Mouse (Mus musculus): ENCODE measurements around the gene Arrb2.
"Not testable (repeated sequence)": the region's sequence is repeated elsewhere in the genome, so short reads cannot be mapped to it uniquely, and the experiment has no call there.

Gene Arrb2

GRCm38 (mm10) chr11:70444667-70445066, 12.2 kb downstream of the Arrb2 start:
- DNase-seq (ENCODE audit: low spot score in 2 of 2), result no peak

GRCm38 (mm10) chr11:70446756-70447155, 14.3 kb downstream of the Arrb2 start:
- DNase-seq (ENCODE audit: low spot score in 2 of 2), result no peak

- DNase-seq (ENCODE audit: low spot score in 2 of 2), result no peak
These were observed 14.9 kb downstream of the Arrb2 start for GRCm38 (mm10) chr11:70447373-70447772.

GRCm38 (mm10) chr11:70450926-70451325, 18.5 kb downstream of the Arrb2 start:
- no peak for DNase-seq (ENCODE audit: low spot score in 2 of 2)

GRCm38 (mm10) chr11:70451797-70452498, 19.5 kb downstream of the Arrb2 start, which contains the start of gene Med11:
TSS of gene Med11 (plus strand) at chr11:70451919.
- DNase-seq (ENCODE audit: low spot score in 2 of 2), result peak; percentile 88 to 92

- DNase-seq (ENCODE audit: low spot score in 2 of 2), result no peak
These were observed 21.0 kb downstream of the Arrb2 start for GRCm38 (mm10) chr11:70453261-70454044.

GRCm38 (mm10) chr11:70458688-70459600, 26.5 kb downstream of the Arrb2 start, which contains the start of gene Zmynd15:
TSS of gene Zmynd15 (plus strand) at chr11:70459433.
- no peak for DNase-seq (ENCODE audit: low spot score in 2 of 2)

GRCm38 (mm10) chr11:70459601-70460101, 27.2 kb downstream of the Arrb2 start, which contains the start of gene Cxcl16:
TSS of gene Cxcl16 (minus strand) at chr11:70459984.
- DNase-seq (ENCODE audit: low spot score in 2 of 2), result no peak

- no peak for DNase-seq (ENCODE audit: low spot score in 2 of 2)
These were observed 31.5 kb downstream of the Arrb2 start for GRCm38 (mm10) chr11:70463970-70464369.

GRCm38 (mm10) chr11:70465211-70465610, 32.8 kb downstream of the Arrb2 start:
- no peak for DNase-seq (ENCODE audit: low spot score in 2 of 2)

GRCm38 (mm10) chr11:70465824-70466223, 33.4 kb downstream of the Arrb2 start:
- DNase-seq (ENCODE audit: low spot score in 2 of 2), result no peak

GRCm38 (mm10) chr11:70467902-70468619, 35.6 kb downstream of the Arrb2 start:
- DNase-seq (ENCODE audit: low spot score in 2 of 2), result no peak

- DNase-seq (ENCODE audit: low spot score in 2 of 2), result no peak
These were observed 37.3 kb downstream of the Arrb2 start for GRCm38 (mm10) chr11:70469764-70470163.

- no peak for DNase-seq (ENCODE audit: low spot score in 2 of 2)
These were observed 40.3 kb downstream of the Arrb2 start for GRCm38 (mm10) chr11:70472716-70473115.

- DNase-seq (ENCODE audit: low spot score in 2 of 2), result not testable (repeated sequence)
These were observed 40.9 kb downstream of the Arrb2 start for GRCm38 (mm10) chr11:70473291-70473690.

- DNase-seq (ENCODE audit: low spot score in 2 of 2), result no peak
These were observed 42.6 kb downstream of the Arrb2 start for GRCm38 (mm10) chr11:70474872-70475534.

GRCm38 (mm10) chr11:70485498-70485897, 53.1 kb downstream of the Arrb2 start:
- no peak for DNase-seq (ENCODE audit: low spot score in 2 of 2)

GRCm38 (mm10) chr11:70487816-70488215, 55.4 kb downstream of the Arrb2 start:
- no peak for DNase-seq (ENCODE audit: low spot score in 2 of 2)

GRCm38 (mm10) chr11:70489138-70489537, 56.7 kb downstream of the Arrb2 start:
- no peak for DNase-seq (ENCODE audit: low spot score in 2 of 2)

GRCm38 (mm10) chr11:70489684-70490083, 57.2 kb downstream of the Arrb2 start:
- no peak for DNase-seq (ENCODE audit: low spot score in 2 of 2)
